Mouse (Mus musculus): ENCODE measurements around the gene Lmo7.

GRCm38 (mm10) chr14:101867071-101867733 is 137.4 kb downstream of the Lmo7 start:
- no peak for TF ChIP-seq ZC3H11A (IDR thresholded peaks at IDR 0.05; ENCODE audit: borderline replicate concordance, low read depth, low read length)
- TF ChIP-seq CHD2 (IDR thresholded peaks at IDR 0.05; ENCODE audit: low read depth, low read length), result no peak
